Mouse (Mus musculus) hindbrain, embryonic 16.5 days (tissue): Measurements from ENCODE around the gene Ktn1. TPM values are rescaled to one million over a fixed set of nuclear protein-coding genes. Genes with fewer than 3 reads are reported as not detected.

ENCODE experiments used
- ATAC-seq: fragments of 200-750 bp; cut with Nextera tagmentation; 2 replicates; pipeline ENCODE4 v1.8.0; 2017; ENCODE audit warnings: moderate TSS enrichment, moderate library complexity
- H3K27ac ChIP-seq: fragments of 300-500 bp; sonication (generic); 2 replicates; pipeline ENCODE4 v1.5.1; 2014; ENCODE audit warnings: low read depth, mild to moderate bottlenecking, control low read depth, low read length, moderate library complexity
- H3K27me3 ChIP-seq: fragments of 300-500 bp; sonication (generic); replicated peaks from 2 replicates; pipeline ENCODE4 v1.6.1; 2014; ENCODE audit warnings: low read length; ENCODE audit not compliant: control insufficient read depth, insufficient read depth
- H3K36me3 ChIP-seq: fragments of 300-500 bp; sonication (generic); 2 replicates; pipeline ENCODE4 v1.6.1; 2014; ENCODE audit warnings: mild to moderate bottlenecking, low read length, moderate library complexity, mixed read lengths; ENCODE audit not compliant: control insufficient read depth, insufficient read depth
- H3K4me1 ChIP-seq: fragments of 300-500 bp; sonication (generic); 2 replicates; pipeline ENCODE4 v1.6.1; 2014; ENCODE audit warnings: low read depth, low read length; ENCODE audit not compliant: control insufficient read depth, insufficient read depth
- H3K4me2 ChIP-seq: fragments of 300-500 bp; sonication (generic); 2 replicates; pipeline ENCODE4 v1.6.1; 2014; ENCODE audit warnings: mild to moderate bottlenecking, low read length, control low read depth, moderate library complexity
- H3K4me3 ChIP-seq: fragments of 300-500 bp; sonication (generic); 2 replicates; pipeline ENCODE4 v1.5.1; 2014; ENCODE audit warnings: mild to moderate bottlenecking, low read length, control low read depth, moderate library complexity
- H3K9ac ChIP-seq: fragments of 300-500 bp; sonication (generic); 2 replicates; pipeline ENCODE4 v1.6.1; 2014; ENCODE audit warnings: low read depth, mild to moderate bottlenecking, control low read depth, low read length, moderate library complexity
- H3K9me3 ChIP-seq: fragments of 300-500 bp; sonication (generic); 2 replicates; pipeline ENCODE4 v1.6.1; 2014; ENCODE audit warnings: mild to moderate bottlenecking, low read length, moderate library complexity; ENCODE audit not compliant: control insufficient read depth
- WGBS: fragments of 180-500 bp; shearing (Covaris S2); extraction: QIAGEN DNeasy Blood & Tissue Kit; methylation state at CpG from one replicate; pipeline ENCODE4 v1.1.7; 2014; 5-methylcytosine and 5-hydroxymethylcytosine counted together
- polyA plus RNA-seq: library from polyadenylated mRNA; unstranded; fragments of >200 nt; fragmentation: Nextera tagmentation; extraction: Ambion mirVana; gene quantifications from 2 replicates; pipeline ENCODE4 v1.2.1, GENCODE M21; 2015

Gene Ktn1
- polyA plus RNA-seq, 1 experiment from 2014 or later = 56.3 TPM

DNA sequence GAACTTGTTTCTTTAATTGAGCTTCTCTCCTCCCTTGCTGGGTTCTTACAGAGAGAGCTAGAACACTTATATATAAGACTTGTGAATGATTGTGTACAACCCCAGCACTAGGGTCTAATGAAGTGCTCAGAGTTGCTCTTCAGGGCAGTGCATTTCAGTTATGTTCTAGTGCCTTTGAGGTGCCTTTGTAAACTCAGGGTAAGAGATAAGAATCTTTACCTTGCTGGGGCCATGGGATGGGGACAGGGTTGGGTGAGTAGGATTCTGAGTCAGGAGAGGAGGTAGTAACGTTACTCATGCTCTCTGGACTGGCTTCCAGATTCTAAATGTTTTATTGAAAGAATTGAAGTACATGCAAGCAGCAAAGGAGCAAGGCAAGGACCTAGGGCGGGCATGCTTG is 92.8 kb downstream of the Ktn1 start:
- H3K4me1 ChIP-seq = no peaks in the 10 kb centered on the region
- no peak for ATAC-seq
- H3K9ac ChIP-seq = no peak overlapping the region
- no peaks in the 10 kb centered on the region for H3K9me3 ChIP-seq
- no peak overlapping the region for H3K4me3 ChIP-seq
- no peaks in the 10 kb centered on the region for H3K27me3 ChIP-seq
- no peak overlapping the region for H3K27ac ChIP-seq
- H3K36me3 ChIP-seq = peaks cover 6% of the 10 kb centered on the region; the same call in 1 of the 2 replicates
- WGBS = 89% methylated on average over 2 of the region's 2 CpGs
- H3K4me2 ChIP-seq = no peak overlapping the region

DNA sequence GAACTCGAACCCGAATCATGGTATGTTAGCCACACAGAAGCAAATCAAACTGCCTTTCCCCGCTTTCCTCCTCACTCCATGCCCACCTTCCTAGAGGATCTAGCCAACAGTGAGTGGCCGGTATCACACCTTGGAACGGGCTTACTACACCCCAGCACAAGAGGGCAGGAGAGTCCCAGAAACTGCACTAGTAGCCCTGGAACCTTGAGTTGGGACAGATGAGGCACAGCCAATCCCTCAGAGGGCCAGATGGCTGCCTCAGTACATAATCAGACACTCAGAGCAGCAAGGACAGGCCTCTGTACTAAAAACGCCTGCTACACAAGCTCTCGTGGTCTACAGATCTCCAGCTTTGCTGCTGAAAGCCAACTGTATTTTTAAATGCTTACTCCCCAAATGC is 94.4 kb downstream of the Ktn1 start:
- WGBS = 92% methylated on average over 7 of the region's 7 CpGs
- H3K4me3 ChIP-seq = no peak overlapping the region

DNA sequence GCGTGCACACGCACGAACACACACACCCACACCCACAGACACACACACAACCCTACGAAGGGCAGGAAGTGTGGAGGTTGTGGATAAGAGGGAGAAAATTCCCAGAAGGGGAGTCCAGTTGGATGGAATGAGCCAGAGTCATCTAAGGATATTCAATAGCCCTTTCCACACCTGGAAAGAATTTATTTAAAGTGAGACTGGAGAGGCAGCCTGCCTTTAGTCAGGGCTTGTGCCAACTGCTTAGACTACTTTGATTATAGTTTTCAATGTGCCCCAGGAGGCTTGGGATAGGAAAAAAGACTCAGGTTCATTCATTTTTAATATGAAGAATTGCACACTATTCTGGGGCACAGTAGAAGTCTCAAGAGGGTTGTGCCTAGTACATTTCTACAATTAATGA is 96.8 kb downstream of the Ktn1 start:
- H3K9ac ChIP-seq = no peak overlapping the region
- no peak overlapping the region for H3K27ac ChIP-seq
- H3K36me3 ChIP-seq = no peaks in the 10 kb centered on the region
- H3K9me3 ChIP-seq = no peaks in the 10 kb centered on the region
- whole genome bisulfite sequencing = 88% methylated on average over 4 of the region's 4 CpGs
- no peaks in the 10 kb centered on the region for H3K27me3 ChIP-seq
- no peak for ATAC-seq
- H3K4me3 ChIP-seq = no peak overlapping the region
- H3K4me2 ChIP-seq = no peak overlapping the region
- no peaks in the 10 kb centered on the region for H3K4me1 ChIP-seq

More for the DNA sequence above, 94.4 kb downstream of the Ktn1 start:
- Histone ChIP-seq H3K9ac (no peak overlapping the region), H3K9me3 (no peaks in the 10 kb centered on the region), H3K36me3 (0 out of 2 replicates have a peak, but pooled peaks cover 3% of the 10 kb centered on the region), H3K4me2 (no peak overlapping the region), H3K27me3 (no peaks in the 10 kb centered on the region), H3K27ac (no peak overlapping the region), H3K4me1 (no peaks in the 10 kb centered on the region)
- ATAC-seq = no peak

DNA sequence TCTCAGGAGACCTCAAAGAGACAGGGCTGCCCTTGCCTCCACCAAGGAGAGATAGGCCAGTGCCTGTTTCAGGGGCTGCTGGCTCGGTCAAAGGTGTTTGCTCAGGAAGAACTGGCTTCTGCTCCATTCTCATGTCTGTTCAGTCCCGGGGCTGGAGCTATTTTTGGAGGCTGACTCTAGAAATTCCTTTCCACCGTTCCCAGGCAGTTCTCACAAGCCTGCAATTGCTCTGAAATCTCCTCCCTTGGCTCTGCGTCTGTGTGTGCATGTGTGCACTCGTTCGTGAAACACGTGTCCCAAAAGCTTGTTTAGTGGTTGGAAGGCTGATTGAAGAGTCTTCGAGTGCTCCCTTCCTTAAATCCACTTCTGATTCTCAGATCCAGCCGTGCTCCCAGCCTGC is 99.3 kb downstream of the Ktn1 start:
- ATAC-seq = no peak
- no peak overlapping the region for H3K4me3 ChIP-seq
- H3K36me3 ChIP-seq = no peaks in the 10 kb centered on the region
- no peaks in the 10 kb centered on the region for H3K4me1 ChIP-seq
- H3K27ac ChIP-seq = no peak overlapping the region
- no peaks in the 10 kb centered on the region; the same call in 1 of the 2 replicates for H3K27me3 ChIP-seq
- H3K4me2 ChIP-seq = no peak overlapping the region
- 76% methylated on average over 9 of the region's 9 CpGs for whole genome bisulfite sequencing
- H3K9ac ChIP-seq = no peak overlapping the region
- H3K9me3 ChIP-seq = no peaks in the 10 kb centered on the region

GRCm38 (mm10) chr14:47748714-47749113 is 100.5 kb downstream of the Ktn1 start:
- no peaks in the 10 kb centered on the region; the same call in 1 of the 2 replicates for H3K27me3 ChIP-seq
- WGBS = 72% methylated on average over 3 of the region's 3 CpGs
- no peak overlapping the region for H3K4me2 ChIP-seq
- no peak overlapping the region for H3K27ac ChIP-seq
- H3K9me3 ChIP-seq = no peaks in the 10 kb centered on the region
- no peak for ATAC-seq
- no peaks in the 10 kb centered on the region for H3K4me1 ChIP-seq
- H3K9ac ChIP-seq = no peak overlapping the region
- H3K4me3 ChIP-seq = no peak overlapping the region
- H3K36me3 ChIP-seq = no peaks in the 10 kb centered on the region

- H3K4me3 ChIP-seq = no peak overlapping the region
- H3K27ac ChIP-seq = no peak overlapping the region
- H3K4me2 ChIP-seq = no peak overlapping the region
- H3K9me3 ChIP-seq = no peaks in the 10 kb centered on the region
- WGBS = 49% methylated on average over 8 of the region's 8 CpGs
- H3K27me3 ChIP-seq = no peaks in the 10 kb centered on the region; the same call in 1 of the 2 replicates
- peak; percentile 84 for ATAC-seq
- H3K9ac ChIP-seq = no peak overlapping the region
- no peaks in the 10 kb centered on the region for H3K4me1 ChIP-seq
- H3K36me3 ChIP-seq = no peaks in the 10 kb centered on the region
These were observed 103.4 kb downstream of the Ktn1 start for GRCm38 (mm10) chr14:47751422-47752205.

GRCm38 (mm10) chr14:47753561-47753960 is 105.3 kb downstream of the Ktn1 start:
- WGBS = 70% methylated on average over 3 of the region's 3 CpGs
- Histone ChIP-seq H3K4me1 (no peaks in the 10 kb centered on the region), H3K4me3 (no peak overlapping the region), H3K4me2 (no peak overlapping the region), H3K27ac (no peak overlapping the region), H3K27me3 (no peaks in the 10 kb centered on the region; the same call in 1 of the 2 replicates), H3K36me3 (no peaks in the 10 kb centered on the region), H3K9ac (no peak overlapping the region), H3K9me3 (no peaks in the 10 kb centered on the region)
- ATAC-seq = no peak

GRCm38 (mm10) chr14:47754253-47754897 is 106.1 kb downstream of the Ktn1 start:
- Histone ChIP-seq H3K4me3 (no peak overlapping the region), H3K4me1 (no peaks in the 10 kb centered on the region), H3K9ac (no peak overlapping the region), H3K4me2 (no peak overlapping the region), H3K27me3 (no peaks in the 10 kb centered on the region; the same call in 1 of the 2 replicates), H3K9me3 (no peaks in the 10 kb centered on the region), H3K36me3 (no peaks in the 10 kb centered on the region), H3K27ac (no peak overlapping the region)
- 84% methylated on average over 4 of the region's 4 CpGs for WGBS
- ATAC-seq = no peak

DNA sequence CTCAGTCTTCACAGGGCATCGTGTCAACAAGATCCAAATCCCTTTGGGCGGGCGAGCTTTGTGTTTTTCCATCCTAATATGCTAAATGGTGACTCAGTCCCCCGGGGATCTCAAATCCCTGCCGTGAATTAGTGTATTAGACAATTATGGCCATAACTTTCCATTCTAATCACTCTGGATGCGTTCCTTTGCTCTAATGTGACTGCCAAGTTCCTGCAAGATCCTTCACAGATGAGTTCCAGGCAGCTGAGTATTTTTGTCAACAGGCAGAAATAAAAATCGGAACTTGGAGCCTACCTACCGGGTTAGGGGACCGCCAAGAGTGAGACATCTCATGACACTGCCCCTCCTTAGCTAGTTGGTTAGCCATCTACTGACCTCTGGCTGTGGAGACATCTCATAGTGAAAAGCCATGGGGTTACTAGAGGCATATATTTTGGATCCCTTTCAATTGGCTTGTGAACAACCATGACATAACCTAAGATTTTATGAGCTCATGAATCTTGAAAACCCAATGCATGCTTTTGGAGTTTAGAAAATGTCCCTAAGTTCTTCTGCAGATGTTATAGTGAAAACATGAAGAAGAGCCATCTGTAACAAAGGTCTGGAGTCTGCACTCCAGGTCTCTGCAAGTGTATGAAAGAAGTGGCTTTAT is 108.3 kb downstream of the Ktn1 start:
- no peaks in the 10 kb centered on the region for H3K36me3 ChIP-seq
- H3K27ac ChIP-seq = no peak overlapping the region
- H3K4me2 ChIP-seq = no peak overlapping the region
- no peak overlapping the region for H3K9ac ChIP-seq
- no peaks in the 10 kb centered on the region for H3K4me1 ChIP-seq
- no peaks in the 10 kb centered on the region for H3K9me3 ChIP-seq
- 88% methylated on average over 9 of the region's 9 CpGs for WGBS
- no peaks in the 10 kb centered on the region for H3K27me3 ChIP-seq
- no peak for ATAC-seq
- H3K4me3 ChIP-seq = no peak overlapping the region
